Mouse (Mus musculus) heart, postnatal 0 days (tissue): ENCODE measurements around the gene Mutyh.

Experiments
- CTCF ChIP-seq: IDR thresholded peaks from 2 replicates; pipeline ENCODE4 v1.5.1; 2016; ENCODE audit warnings: antibody characterized with exemption, control low read depth, low read depth
- EP300 ChIP-seq: IDR thresholded peaks from 2 replicates; pipeline ENCODE4 v1.6.1; 2016; ENCODE audit warnings: antibody characterized with exemption, low read depth

DNA sequence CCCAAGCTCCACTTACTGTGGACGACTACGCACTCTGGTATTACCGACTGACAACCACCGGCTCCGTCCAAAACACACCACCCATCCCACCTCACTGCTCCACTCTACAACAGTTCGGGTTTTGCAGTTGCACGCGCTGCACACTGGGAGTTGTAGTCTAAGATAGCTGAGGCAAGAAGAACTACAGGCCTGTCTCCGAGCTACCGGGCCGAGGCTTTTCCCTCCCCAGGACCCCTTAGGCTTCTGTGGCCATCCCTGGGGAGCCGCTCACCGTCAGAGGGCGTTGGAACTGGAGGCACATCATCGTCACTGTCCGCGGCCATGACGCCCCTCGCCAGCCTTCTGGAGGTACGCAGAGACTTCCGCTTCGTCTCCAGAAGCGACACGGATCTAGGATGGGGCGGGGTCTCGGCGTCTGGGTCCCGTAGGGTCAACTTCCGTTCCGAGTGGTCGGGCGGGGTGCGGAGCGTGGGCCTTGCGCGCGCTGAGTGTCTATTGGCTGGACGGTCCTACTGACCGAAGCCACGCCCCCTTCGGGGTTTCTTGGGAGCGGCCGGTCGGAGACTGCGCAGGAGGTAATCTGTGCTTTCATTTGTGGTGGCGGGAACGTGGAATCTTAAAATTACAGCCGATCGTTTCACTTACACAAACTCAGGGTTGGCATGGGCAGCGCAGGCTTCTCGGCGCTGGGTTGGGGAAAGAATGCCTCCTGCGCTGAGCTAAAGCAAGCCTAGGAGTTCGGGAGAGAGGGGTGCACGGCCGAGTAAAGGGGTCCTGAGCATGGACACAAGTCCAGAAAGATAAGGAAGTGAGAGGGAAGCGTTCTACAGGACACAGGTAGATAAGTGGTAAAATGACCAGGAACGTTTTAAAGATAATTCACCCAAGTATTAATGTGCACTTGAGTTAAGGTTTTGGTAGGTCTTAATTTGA is at the start of gene Mutyh, which contains the start of gene Toe1:
- no peak for TF ChIP-seq CTCF
- peak; percentile 43; the same call in 1 of the 2 replicates for TF ChIP-seq EP300
